Mouse (Mus musculus) left cerebral cortex, adult 8-10 months (tissue): ENCODE measurements around the gene Sinhcaf. TPM values are rescaled to one million over a fixed set of nuclear protein-coding genes. Genes with fewer than 3 reads are reported as not detected.

Source experiments
- DNase-seq, 2 experiments: peaks; one replicate each; pipeline ENCODE4 v3.0.0; 2022; ENCODE audit warnings: low spot score in 2 of 2
- total RNA-seq, 4 experiments: library from RNA; stranded (reverse); gene quantifications; 2 replicates each; pipeline ENCODE4 v1.2.4; 2022

Sinhcaf gene
- total RNA-seq, 4 experiments from 2014 or later = 2.3 to 4.3 (median 3.4) TPM

DNA sequence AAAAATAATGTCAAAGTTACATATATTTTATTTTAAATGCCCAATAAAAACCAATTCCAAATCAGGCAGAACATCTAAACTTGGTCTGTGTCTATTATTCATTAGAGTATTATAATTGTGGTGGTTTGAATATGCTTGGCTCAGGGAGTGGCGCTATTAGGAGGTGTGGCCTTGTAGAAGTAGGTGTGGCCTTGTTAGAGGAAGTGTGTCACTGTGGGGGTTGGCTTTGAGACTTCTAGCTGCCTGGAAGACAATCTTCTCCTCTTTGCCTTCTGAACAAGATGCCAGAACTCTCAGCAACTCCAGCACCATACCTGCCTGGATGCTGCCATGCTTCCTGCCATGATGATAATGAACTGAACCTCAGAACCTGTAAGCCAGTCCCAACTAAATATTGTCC, 72.4 kb downstream of the Sinhcaf start:
- no peak for DNase-seq

Other genes starting within 250 kb of the Sinhcaf start
- gene Ipo8, start 115.0 kb downstream of the Sinhcaf start, total RNA-seq = 10 to 100 TPM; 40.8 to 46.9 (median 44.0) TPM
- 10 to 100 TPM in 1 of 4 experiments, 1 to 10 TPM in 3; 8.0 to 12.0 (median 9.2) TPM for gene Caprin2, start 50.2 kb downstream of the Sinhcaf start, total RNA-seq
- gene Dennd5b, start 155.2 kb upstream of the Sinhcaf start, total RNA-seq = 10 to 100 TPM; 55.4 to 72.0 (median 63.4) TPM
- not detected for gene Gm10203, start 183.7 kb upstream of the Sinhcaf start, total RNA-seq
- 1 to 10 TPM; 2.0 to 4.0 (median 3.2) TPM for gene Etfbkmt, start 193.4 kb upstream of the Sinhcaf start, total RNA-seq
- 10 to 100 TPM; 25.4 to 31.1 (median 28.5) TPM for gene Amn1, start 242.2 kb upstream of the Sinhcaf start, total RNA-seq